Mouse (Mus musculus): Measurements from ENCODE around the gene Nptxr. TPM values are rescaled to one million over a fixed set of nuclear protein-coding genes. Genes with fewer than 3 reads are reported as not detected.

Nptxr gene
- polyA plus RNA-seq, 1 experiment from 2014 or later: 2.6 TPM

DNA sequence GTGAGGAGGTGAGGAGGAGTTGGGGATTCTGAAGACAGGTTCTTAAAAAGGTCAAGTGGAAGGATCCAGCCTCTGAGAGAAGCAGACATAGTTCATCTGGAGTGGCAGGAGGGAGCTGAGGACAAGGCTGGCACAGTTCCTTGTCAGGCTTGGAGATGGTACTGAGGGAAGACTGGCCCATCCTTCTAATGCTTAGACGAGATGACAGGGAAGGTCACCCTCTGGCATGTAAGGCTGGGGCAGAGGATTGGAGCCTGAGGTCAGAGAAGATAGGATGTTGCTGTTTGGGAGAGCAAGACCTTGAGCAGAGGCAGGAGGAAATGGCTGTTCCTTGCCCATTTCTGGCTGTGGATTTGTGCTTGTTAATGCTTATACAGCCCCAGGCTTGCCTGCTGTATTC is 19.5 kb downstream of the Nptxr start:
- WGBS: 57% methylated on average over 1 of the region's 1 CpGs
- H3K9ac ChIP-seq: no peak overlapping the region

GRCm38 (mm10) chr15:79777749-79778148 is 26.8 kb downstream of the Nptxr start, which contains the start of gene Dnal4:
Gene Dnal4 (minus strand): TSS chr15:79777849.
- Histone ChIP-seq H3K9me3 (replicated peaks) (no peaks in the 10 kb centered on the region), H3K27me3 (replicated peaks) (0 out of 2 replicates have a peak, but pooled peaks cover 5% of the 10 kb centered on the region), H3K36me3 (no peaks in the 10 kb centered on the region), H3K4me2 (no peak within 1 kb of the TSS), H3K4me1 (replicated peaks) (peaks cover 14% of the 10 kb centered on the region), H3K27ac (ENCODE audit: poor library complexity, severe bottlenecking) (no peak within 1 kb of the TSS), H3K9ac (no peak within 1 kb of the TSS), H3K4me3 (no peak within 1 kb of the TSS)
- no peak for ATAC-seq (ENCODE audit: insufficient number of reproducible peaks, low FRiP score)

More for the DNA sequence above, 19.5 kb downstream of the Nptxr start:
- H3K27ac ChIP-seq (ENCODE audit: poor library complexity, severe bottlenecking): no peak overlapping the region
- no peaks in the 10 kb centered on the region for H3K4me1 ChIP-seq (replicated peaks)
- no peak overlapping the region for H3K4me3 ChIP-seq
- no peaks in the 10 kb centered on the region for H3K36me3 ChIP-seq
- ATAC-seq (ENCODE audit: insufficient number of reproducible peaks, low FRiP score): no peak
- no peaks in the 10 kb centered on the region for H3K9me3 ChIP-seq (replicated peaks)
- no peak overlapping the region for H3K4me2 ChIP-seq
- H3K27me3 ChIP-seq (replicated peaks): peaks cover 59% of the 10 kb centered on the region

GRCm38 (mm10) chr15:79775662-79776061 is 28.9 kb downstream of the Nptxr start:
- Histone ChIP-seq H3K27me3 (replicated peaks) (no peaks in the 10 kb centered on the region), H3K4me3 (no peak overlapping the region), H3K4me1 (replicated peaks) (peaks cover 21% of the 10 kb centered on the region), H3K9me3 (replicated peaks) (no peaks in the 10 kb centered on the region), H3K9ac (no peak overlapping the region), H3K36me3 (no peaks in the 10 kb centered on the region), H3K27ac (ENCODE audit: poor library complexity, severe bottlenecking) (no peak overlapping the region), H3K4me2 (no peak overlapping the region)
- WGBS: 51% methylated on average over 7 of the region's 7 CpGs
- ATAC-seq (ENCODE audit: insufficient number of reproducible peaks, low FRiP score): no peak

DNA sequence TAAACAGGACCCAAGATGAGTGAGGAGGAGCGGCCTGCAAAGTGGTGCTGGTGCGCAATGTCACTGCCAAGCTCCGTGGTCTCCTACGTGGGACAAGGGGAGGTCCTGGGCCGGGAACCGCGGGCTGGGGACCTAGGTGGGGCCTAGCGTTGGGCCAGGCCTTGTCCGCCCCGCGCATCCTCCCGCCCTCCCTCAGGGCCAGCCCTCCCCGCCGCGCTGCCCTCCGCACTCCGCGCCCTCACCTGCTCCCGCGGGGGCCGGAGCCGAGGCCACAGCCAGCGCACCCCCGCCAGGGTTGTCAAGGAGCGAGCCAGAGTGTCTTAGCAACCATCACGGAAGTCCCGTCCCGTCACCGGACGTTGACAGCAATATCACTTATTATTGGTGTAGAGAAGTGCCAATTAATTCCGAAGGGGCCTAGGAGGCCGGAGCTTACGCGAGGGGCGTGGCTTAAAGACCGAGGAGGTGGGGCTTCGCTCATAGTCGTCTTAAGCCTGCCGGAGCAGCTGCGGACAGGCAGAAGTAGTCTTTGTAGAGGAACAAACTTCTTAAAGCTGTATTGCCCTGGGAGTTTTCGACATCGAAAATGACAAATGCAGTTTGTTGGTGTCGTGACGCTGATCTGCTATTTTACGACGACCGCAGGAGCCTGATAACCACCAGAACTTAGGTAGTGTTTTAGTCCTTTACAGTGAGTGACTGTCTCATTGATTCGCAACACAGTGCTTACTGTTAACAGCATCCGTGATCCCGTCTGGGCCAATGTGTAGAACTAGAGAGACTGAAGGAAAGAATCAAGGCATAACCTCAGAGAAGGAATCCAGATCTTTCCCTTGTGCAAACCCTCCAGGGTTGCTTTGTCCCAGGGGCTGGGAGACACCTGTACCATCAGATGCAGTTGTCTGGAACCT is 30.2 kb downstream of the Nptxr start:
- Histone ChIP-seq H3K4me3 (peak overlapping the region; percentile 94), H3K9ac (peak overlapping the region; percentile 93), H3K4me2 (peak overlapping the region; percentile 82), H3K36me3 (no peaks in the 10 kb centered on the region), H3K4me1 (replicated peaks) (peaks cover 32% of the 10 kb centered on the region), H3K27me3 (replicated peaks) (no peaks in the 10 kb centered on the region), H3K27ac (ENCODE audit: poor library complexity, severe bottlenecking) (peak overlapping the region; percentile 73), H3K9me3 (replicated peaks) (no peaks in the 10 kb centered on the region)
- WGBS: under 1% methylated on average over 50 of the region's 50 CpGs
- ATAC-seq (ENCODE audit: insufficient number of reproducible peaks, low FRiP score): peak; percentile 99

DNA sequence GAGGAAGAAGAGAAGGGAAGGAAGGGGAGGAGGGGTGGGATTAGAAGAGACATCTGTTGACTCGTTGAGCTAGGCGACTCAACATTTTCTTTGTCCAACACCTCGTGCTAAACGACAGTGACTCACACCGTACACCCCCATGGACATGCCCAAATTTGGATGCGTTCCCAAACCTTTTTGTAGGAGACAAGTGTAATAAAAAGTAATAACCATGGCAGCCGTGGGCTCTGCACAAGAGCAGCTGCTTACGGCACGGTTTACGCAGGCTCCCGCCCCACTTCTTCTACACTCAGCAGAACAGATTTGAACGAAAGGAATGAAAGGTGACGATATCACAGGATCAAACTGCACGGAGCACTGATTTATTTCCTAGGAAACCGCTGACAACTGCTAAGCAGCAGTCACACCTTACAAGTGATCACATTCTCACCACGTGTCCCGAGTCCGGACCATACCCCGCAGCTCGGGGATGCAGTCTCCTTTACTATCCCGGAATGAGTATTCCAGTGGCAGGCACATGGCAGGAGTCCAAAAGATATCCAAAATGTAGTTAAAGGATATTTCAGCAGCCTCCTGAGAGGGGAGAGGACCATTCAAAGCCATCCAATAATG is 33.8 kb downstream of the Nptxr start:
- Histone ChIP-seq H3K9me3 (replicated peaks) (no peaks in the 10 kb centered on the region), H3K36me3 (no peaks in the 10 kb centered on the region), H3K4me2 (no peak overlapping the region), H3K9ac (no peak overlapping the region), H3K27me3 (replicated peaks) (no peaks in the 10 kb centered on the region), H3K4me1 (replicated peaks) (peaks cover 63% of the 10 kb centered on the region), H3K4me3 (no peak overlapping the region), H3K27ac (ENCODE audit: poor library complexity, severe bottlenecking) (no peak overlapping the region)
- ATAC-seq (ENCODE audit: insufficient number of reproducible peaks, low FRiP score): no peak
- WGBS: 63% methylated on average over 21 of the region's 21 CpGs

DNA sequence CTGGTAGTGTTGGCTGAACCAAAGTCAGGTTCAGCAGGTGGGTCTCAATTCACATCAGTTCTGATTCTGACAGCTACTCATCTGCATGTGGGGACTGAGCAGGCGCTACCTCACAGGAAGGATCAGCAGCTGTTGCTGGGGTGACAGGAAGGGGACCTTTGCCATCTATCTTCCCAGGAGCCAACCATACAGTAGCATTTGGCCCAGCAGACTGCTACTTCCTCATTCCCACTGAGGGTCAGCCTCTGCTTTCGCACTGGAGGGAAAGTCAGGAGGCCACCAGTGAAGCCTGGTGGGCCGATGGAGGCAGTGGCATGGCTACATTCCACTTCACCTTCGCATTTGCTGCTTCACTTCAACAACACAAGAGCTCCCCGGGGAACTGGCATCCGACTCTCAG is 36.3 kb downstream of the Nptxr start:
- Histone ChIP-seq H3K27ac (ENCODE audit: poor library complexity, severe bottlenecking) (no peak overlapping the region), H3K36me3 (peaks cover 15% of the 10 kb centered on the region), H3K9ac (no peak overlapping the region), H3K4me1 (replicated peaks) (peaks cover 58% of the 10 kb centered on the region), H3K9me3 (replicated peaks) (no peaks in the 10 kb centered on the region), H3K4me2 (no peak overlapping the region), H3K4me3 (no peak overlapping the region), H3K27me3 (replicated peaks) (no peaks in the 10 kb centered on the region)
- no peak for ATAC-seq (ENCODE audit: insufficient number of reproducible peaks, low FRiP score)
- WGBS: 62% methylated on average over 6 of the region's 6 CpGs

DNA sequence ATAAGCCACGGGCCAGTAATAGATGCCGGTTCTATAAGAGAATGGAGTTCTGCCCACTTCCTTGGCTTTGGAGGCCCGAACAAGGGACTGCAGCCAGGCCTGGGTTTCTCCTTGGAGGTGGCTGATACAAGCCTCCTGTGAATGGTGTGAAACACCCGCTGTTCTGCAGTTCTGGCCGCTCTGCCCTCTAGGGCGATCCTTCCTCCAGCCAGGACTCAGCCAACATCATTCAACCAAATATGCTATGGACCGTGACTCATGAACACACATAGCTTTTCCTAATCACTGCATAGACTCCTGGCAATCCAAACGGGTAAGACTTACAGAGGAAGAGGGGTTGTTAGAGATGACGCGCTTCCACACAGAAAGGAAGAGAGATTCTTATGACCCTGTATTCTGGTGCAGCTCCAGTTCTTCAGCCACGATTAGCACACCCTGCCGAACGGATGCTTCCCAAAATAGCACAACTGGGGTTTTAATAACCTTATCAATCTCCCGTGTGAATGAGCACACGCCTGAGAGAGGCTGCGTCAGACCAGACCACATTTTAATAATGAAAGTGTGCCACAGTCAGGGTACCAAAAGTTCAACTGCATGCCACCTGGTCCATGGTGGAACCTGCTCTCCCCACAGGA is 37.1 kb downstream of the Nptxr start:
- peaks cover 22% of the 10 kb centered on the region for H3K36me3 ChIP-seq
- ATAC-seq (ENCODE audit: insufficient number of reproducible peaks, low FRiP score): no peak
- H3K4me2 ChIP-seq: peak overlapping the region; percentile 40
- H3K4me1 ChIP-seq (replicated peaks): peaks cover 55% of the 10 kb centered on the region
- peak overlapping the region; percentile 49; the same call in 1 of the 2 replicates for H3K27ac ChIP-seq (ENCODE audit: poor library complexity, severe bottlenecking)
- H3K9ac ChIP-seq: 0 out of 2 replicates have a peak overlapping the region, but pooled peaks have one; percentile 34
- no peak overlapping the region for H3K4me3 ChIP-seq
- no peaks in the 10 kb centered on the region for H3K27me3 ChIP-seq (replicated peaks)
- WGBS: 52% methylated on average over 16 of the region's 16 CpGs
- H3K9me3 ChIP-seq (replicated peaks): no peaks in the 10 kb centered on the region

- Histone ChIP-seq H3K36me3 (peaks cover 27% of the 10 kb centered on the region), H3K27ac (ENCODE audit: poor library complexity, severe bottlenecking) (no peak overlapping the region), H3K4me3 (no peak overlapping the region), H3K27me3 (replicated peaks) (no peaks in the 10 kb centered on the region), H3K9me3 (replicated peaks) (no peaks in the 10 kb centered on the region), H3K9ac (no peak overlapping the region), H3K4me2 (no peak overlapping the region), H3K4me1 (replicated peaks) (peaks cover 55% of the 10 kb centered on the region)
- WGBS: 86% methylated on average over 10 of the region's 10 CpGs
- no peak for ATAC-seq (ENCODE audit: insufficient number of reproducible peaks, low FRiP score)
Observed at GRCm38 (mm10) chr15:79766586-79767071, 37.9 kb downstream of the Nptxr start.

- peaks cover 52% of the 10 kb centered on the region for H3K4me1 ChIP-seq (replicated peaks)
- WGBS: 57% methylated on average over 9 of the region's 10 CpGs
- ATAC-seq (ENCODE audit: insufficient number of reproducible peaks, low FRiP score): no peak
Observed at GRCm38 (mm10) chr15:79766168-79766567, 38.4 kb downstream of the Nptxr start.

GRCm38 (mm10) chr15:79765361-79765760 is 39.2 kb downstream of the Nptxr start:
- Histone ChIP-seq H3K9me3 (replicated peaks) (no peaks in the 10 kb centered on the region), H3K27me3 (replicated peaks) (no peaks in the 10 kb centered on the region), H3K4me3 (no peak overlapping the region), H3K9ac (no peak overlapping the region), H3K27ac (ENCODE audit: poor library complexity, severe bottlenecking) (no peak overlapping the region), H3K4me1 (replicated peaks) (peaks cover 44% of the 10 kb centered on the region), H3K36me3 (peaks cover 27% of the 10 kb centered on the region), H3K4me2 (no peak overlapping the region)
- ATAC-seq (ENCODE audit: insufficient number of reproducible peaks, low FRiP score): no peak
- WGBS: 72% methylated on average over 2 of the region's 2 CpGs

More at GRCm38 (mm10) chr15:79766168-79766567, 38.4 kb downstream of the Nptxr start:
- H3K4me3 ChIP-seq: no peak overlapping the region
- H3K9ac ChIP-seq: no peak overlapping the region
- H3K9me3 ChIP-seq (replicated peaks): no peaks in the 10 kb centered on the region
- no peak overlapping the region for H3K27ac ChIP-seq (ENCODE audit: poor library complexity, severe bottlenecking)
- H3K27me3 ChIP-seq (replicated peaks): no peaks in the 10 kb centered on the region
- no peak overlapping the region for H3K4me2 ChIP-seq
- peaks cover 27% of the 10 kb centered on the region for H3K36me3 ChIP-seq
